Mouse (Mus musculus): ENCODE data around the gene Braf. TPM values are rescaled to one million over a fixed set of nuclear protein-coding genes. Genes with fewer than 3 reads are reported as not detected.

The Braf gene
- total and polyA plus RNA-seq, 2 experiments from 2014 or later, result 4.4 to 22.9 TPM

DNA sequence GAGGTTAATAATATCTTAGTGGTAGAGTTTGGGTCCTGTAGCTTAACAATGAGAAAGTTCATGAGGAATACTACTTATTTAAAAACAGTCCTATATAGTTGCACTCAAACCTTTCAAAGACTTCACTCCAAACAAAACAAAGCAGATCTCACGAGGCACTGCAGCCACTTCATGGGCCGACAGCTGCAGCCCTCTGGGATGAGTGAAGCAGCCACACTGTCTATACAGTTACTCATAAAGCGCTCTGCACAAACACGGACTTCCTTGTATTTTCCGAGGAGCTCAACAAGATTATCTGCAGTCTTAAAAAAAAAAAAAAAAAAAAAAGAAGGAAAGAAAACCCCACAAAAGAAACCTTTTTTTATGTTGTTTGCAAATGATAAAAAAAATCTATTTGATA lies 117.9 kb downstream of the Braf start:
- Histone ChIP-seq H3K9ac (replicated peaks; ENCODE audit: low read depth, low read length) (no peak overlapping the region), H3K36me3 (replicated peaks; ENCODE audit: control insufficient read depth, insufficient read depth, low read length) (peaks cover 22% of the 10 kb centered on the region), H3K4me1 (ENCODE audit: control insufficient read depth, insufficient read depth) (0 out of 2 replicates have a peak, but pooled peaks cover 13% of the 10 kb centered on the region), H3K9me3 (replicated peaks; ENCODE audit: control insufficient read depth, low read length) (no peaks in the 10 kb centered on the region), H3K4me2 (ENCODE audit: low read depth, low read length) (no peak overlapping the region), H3K27me3 (ENCODE audit: control insufficient read depth, insufficient read depth, low read length) (no peaks in the 10 kb centered on the region), H3K27ac (ENCODE audit: low read depth) (peak overlapping the region; percentile 48; the same call in 1 of the 2 replicates), H3K4me3 (ENCODE audit: low read depth, low read length) (no peak overlapping the region)
- WGBS, result 37% methylated on average over 5 of the region's 5 CpGs
- ATAC-seq (ENCODE audit: insufficient read depth, low read depth), result no peak
- DNase-seq (ENCODE audit: low spot score), result no peak
- TF ChIP-seq EP300 (IDR thresholded peaks at IDR 0.05; ENCODE audit: low read depth) (no peak), CTCF (IDR thresholded peaks at IDR 0.05; ENCODE audit: low read depth) (no peak)

DNA sequence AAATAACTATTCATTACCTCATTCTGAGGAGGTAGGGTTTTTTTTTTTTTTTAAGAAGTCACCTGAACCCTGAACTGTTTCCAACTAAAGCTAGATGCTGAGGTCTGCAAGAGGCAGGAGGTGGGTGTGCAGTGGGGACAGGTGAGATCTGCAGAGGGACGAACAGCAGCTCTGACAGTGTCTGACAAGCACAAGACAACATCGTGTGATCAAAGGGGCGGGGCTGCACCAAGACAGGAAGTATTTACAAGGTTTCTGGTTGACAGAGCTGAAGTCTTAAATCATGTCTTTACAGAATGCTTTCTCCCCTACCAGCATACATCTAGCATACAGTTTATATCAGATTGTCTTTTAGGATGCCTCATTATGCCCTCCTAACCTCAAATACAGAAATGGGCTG lies 118.4 kb downstream of the Braf start:
- DNase-seq (ENCODE audit: low spot score) (no peak), ATAC-seq (ENCODE audit: insufficient read depth, low read depth) (no peak)
- TF ChIP-seq EP300 (IDR thresholded peaks at IDR 0.05; ENCODE audit: low read depth), result no peak
- TF ChIP-seq CTCF (IDR thresholded peaks at IDR 0.05; ENCODE audit: low read depth), result no peak
- Histone ChIP-seq H3K27ac (ENCODE audit: low read depth) (no peak overlapping the region), H3K4me1 (ENCODE audit: control insufficient read depth, insufficient read depth) (0 out of 2 replicates have a peak, but pooled peaks cover 13% of the 10 kb centered on the region), H3K36me3 (replicated peaks; ENCODE audit: control insufficient read depth, insufficient read depth, low read length) (peaks cover 19% of the 10 kb centered on the region), H3K9me3 (replicated peaks; ENCODE audit: control insufficient read depth, low read length) (no peaks in the 10 kb centered on the region), H3K27me3 (ENCODE audit: control insufficient read depth, insufficient read depth, low read length) (no peaks in the 10 kb centered on the region), H3K4me3 (ENCODE audit: low read depth, low read length) (no peak overlapping the region), H3K4me2 (ENCODE audit: low read depth, low read length) (no peak overlapping the region), H3K9ac (replicated peaks; ENCODE audit: low read depth, low read length) (no peak overlapping the region)
- WGBS, result 39% methylated on average over 3 of the region's 3 CpGs

DNA sequence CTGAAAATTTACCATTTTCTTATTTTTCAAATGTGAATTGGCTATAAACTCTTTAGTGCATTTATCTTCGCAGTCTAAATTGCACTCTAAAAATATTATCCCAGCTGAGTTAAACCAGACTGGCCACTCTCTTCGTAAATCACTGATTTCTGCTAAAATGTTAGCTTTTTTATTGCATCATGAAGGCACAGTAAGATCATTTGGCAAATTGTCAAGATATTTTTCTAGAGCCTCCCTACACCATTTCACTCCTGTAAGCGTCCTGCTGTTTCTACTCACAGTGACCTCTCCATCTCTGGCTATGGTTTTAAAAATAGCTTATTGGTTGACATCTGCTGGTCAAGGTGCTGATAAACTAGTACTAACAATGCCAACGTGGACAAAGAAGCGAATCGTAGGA lies 119.2 kb downstream of the Braf start:
- H3K36me3 ChIP-seq (replicated peaks; ENCODE audit: control insufficient read depth, insufficient read depth, low read length), result peaks cover 19% of the 10 kb centered on the region
- TF ChIP-seq EP300 (IDR thresholded peaks at IDR 0.05; ENCODE audit: low read depth) (no peak), CTCF (IDR thresholded peaks at IDR 0.05; ENCODE audit: low read depth) (no peak)
- no peaks in the 10 kb centered on the region for H3K27me3 ChIP-seq (ENCODE audit: control insufficient read depth, insufficient read depth, low read length)
- H3K27ac ChIP-seq (ENCODE audit: low read depth), result no peak overlapping the region
- no peak overlapping the region for H3K4me2 ChIP-seq (ENCODE audit: low read depth, low read length)
- ATAC-seq (ENCODE audit: insufficient read depth, low read depth) (no peak), DNase-seq (ENCODE audit: low spot score) (no peak)
- H3K4me3 ChIP-seq (ENCODE audit: low read depth, low read length), result no peak overlapping the region
- H3K9ac ChIP-seq (replicated peaks; ENCODE audit: low read depth, low read length), result no peak overlapping the region
- H3K4me1 ChIP-seq (ENCODE audit: control insufficient read depth, insufficient read depth), result 0 out of 2 replicates have a peak, but pooled peaks cover 13% of the 10 kb centered on the region
- no peaks in the 10 kb centered on the region for H3K9me3 ChIP-seq (replicated peaks; ENCODE audit: control insufficient read depth, low read length)
- WGBS, result 28% methylated on average over 6 of the region's 6 CpGs

DNA sequence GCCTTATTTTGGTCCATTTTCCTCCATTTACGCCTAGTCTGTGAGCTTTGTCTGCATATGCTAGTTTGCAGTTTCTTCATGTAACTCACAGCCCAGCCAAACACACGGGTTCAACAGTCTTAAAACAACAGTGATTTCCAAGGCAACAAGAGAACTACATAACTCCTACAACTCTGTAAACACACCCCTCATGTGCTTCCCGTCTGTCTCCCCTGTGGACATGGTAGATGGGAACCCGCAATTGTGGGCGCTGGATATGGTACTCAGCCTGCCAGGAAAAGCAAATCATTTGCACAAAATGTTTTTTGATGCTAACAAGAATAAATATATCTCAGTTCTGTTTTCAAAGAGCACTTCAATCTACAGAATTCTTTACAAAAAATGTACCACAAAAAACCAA lies 120.7 kb downstream of the Braf start:
- Histone ChIP-seq H3K4me2 (ENCODE audit: low read depth, low read length) (no peak overlapping the region), H3K9me3 (replicated peaks; ENCODE audit: control insufficient read depth, low read length) (no peaks in the 10 kb centered on the region), H3K9ac (replicated peaks; ENCODE audit: low read depth, low read length) (no peak overlapping the region), H3K4me1 (ENCODE audit: control insufficient read depth, insufficient read depth) (0 out of 2 replicates have a peak, but pooled peaks cover 13% of the 10 kb centered on the region), H3K36me3 (replicated peaks; ENCODE audit: control insufficient read depth, insufficient read depth, low read length) (peaks cover 29% of the 10 kb centered on the region), H3K27ac (ENCODE audit: low read depth) (no peak overlapping the region), H3K27me3 (ENCODE audit: control insufficient read depth, insufficient read depth, low read length) (no peaks in the 10 kb centered on the region), H3K4me3 (ENCODE audit: low read depth, low read length) (no peak overlapping the region)
- DNase-seq (ENCODE audit: low spot score), result no peak
- TF ChIP-seq EP300 (IDR thresholded peaks at IDR 0.05; ENCODE audit: low read depth) (no peak), CTCF (IDR thresholded peaks at IDR 0.05; ENCODE audit: low read depth) (no peak)
- WGBS, result 83% methylated on average over 5 of the region's 5 CpGs
- no peak for ATAC-seq (ENCODE audit: insufficient read depth, low read depth)

DNA sequence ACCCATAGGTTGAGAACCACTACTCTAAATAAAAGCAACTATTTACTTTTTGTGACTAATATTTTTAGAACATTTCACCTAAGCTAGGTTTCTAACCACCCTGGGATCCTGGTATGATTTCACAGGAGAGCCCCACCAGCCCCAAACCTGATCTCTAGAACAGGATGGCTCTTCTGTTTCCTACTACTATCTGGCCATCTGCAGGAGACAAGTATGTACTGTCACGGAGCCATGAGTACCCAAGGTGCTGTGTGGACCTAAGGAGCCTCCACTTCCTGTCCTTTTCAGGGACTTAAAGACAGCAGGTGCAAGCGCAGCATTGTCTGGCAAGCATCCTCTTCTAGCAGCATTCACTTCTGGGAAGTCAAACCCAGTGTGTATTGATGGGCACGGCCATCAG lies 123.4 kb downstream of the Braf start:
- H3K27me3 ChIP-seq (ENCODE audit: control insufficient read depth, insufficient read depth, low read length), result no peaks in the 10 kb centered on the region
- 0 out of 2 replicates have a peak, but pooled peaks cover 13% of the 10 kb centered on the region for H3K4me1 ChIP-seq (ENCODE audit: control insufficient read depth, insufficient read depth)
- H3K27ac ChIP-seq (ENCODE audit: low read depth), result no peak overlapping the region
- no peak overlapping the region for H3K9ac ChIP-seq (replicated peaks; ENCODE audit: low read depth, low read length)
- H3K36me3 ChIP-seq (replicated peaks; ENCODE audit: control insufficient read depth, insufficient read depth, low read length), result peaks cover 46% of the 10 kb centered on the region
- DNase-seq (ENCODE audit: low spot score), result no peak
- no peak overlapping the region for H3K4me3 ChIP-seq (ENCODE audit: low read depth, low read length)
- no peak for TF ChIP-seq CTCF (IDR thresholded peaks at IDR 0.05; ENCODE audit: low read depth)
- no peak for TF ChIP-seq EP300 (IDR thresholded peaks at IDR 0.05; ENCODE audit: low read depth)
- ATAC-seq (ENCODE audit: insufficient read depth, low read depth), result no peak
- no peak overlapping the region for H3K4me2 ChIP-seq (ENCODE audit: low read depth, low read length)
- H3K9me3 ChIP-seq (replicated peaks; ENCODE audit: control insufficient read depth, low read length), result no peaks in the 10 kb centered on the region
- WGBS, result 76% methylated on average over 3 of the region's 3 CpGs

DNA sequence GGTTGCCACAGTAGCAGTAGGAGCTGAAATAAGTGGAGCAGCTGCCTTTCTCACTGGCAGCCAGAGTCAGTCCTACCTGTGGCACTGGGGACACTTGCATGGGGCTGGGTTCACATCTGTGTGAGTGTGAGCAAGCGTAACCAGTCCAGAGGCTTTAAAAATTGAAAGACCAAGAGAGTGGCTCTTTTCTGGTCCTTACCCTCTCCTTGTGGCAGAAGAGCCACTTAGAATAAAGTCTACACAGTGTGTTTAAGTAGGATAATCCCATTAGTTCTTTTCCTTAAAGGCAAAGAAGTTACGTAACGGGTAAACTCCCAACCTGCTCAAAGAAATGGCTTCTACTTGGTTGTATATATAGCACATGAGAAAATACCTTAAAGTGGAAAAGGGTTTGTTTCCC lies 124.4 kb downstream of the Braf start:
- Histone ChIP-seq H3K9ac (replicated peaks; ENCODE audit: low read depth, low read length) (no peak overlapping the region), H3K9me3 (replicated peaks; ENCODE audit: control insufficient read depth, low read length) (no peaks in the 10 kb centered on the region), H3K36me3 (replicated peaks; ENCODE audit: control insufficient read depth, insufficient read depth, low read length) (peaks cover 55% of the 10 kb centered on the region), H3K4me2 (ENCODE audit: low read depth, low read length) (no peak overlapping the region), H3K27ac (ENCODE audit: low read depth) (no peak overlapping the region), H3K4me1 (ENCODE audit: control insufficient read depth, insufficient read depth) (0 out of 2 replicates have a peak, but pooled peaks cover 7% of the 10 kb centered on the region), H3K27me3 (ENCODE audit: control insufficient read depth, insufficient read depth, low read length) (no peaks in the 10 kb centered on the region), H3K4me3 (ENCODE audit: low read depth, low read length) (no peak overlapping the region)
- DNase-seq (ENCODE audit: low spot score) (no peak), ATAC-seq (ENCODE audit: insufficient read depth, low read depth) (no peak)
- TF ChIP-seq EP300 (IDR thresholded peaks at IDR 0.05; ENCODE audit: low read depth) (no peak), CTCF (IDR thresholded peaks at IDR 0.05; ENCODE audit: low read depth) (no peak)
- WGBS, result 92% methylated on average over 3 of the region's 3 CpGs
